Mouse (Mus musculus): Measurements from ENCODE around the gene Prss34. TPM values are rescaled to one million over a fixed set of nuclear protein-coding genes. Genes with fewer than 3 reads are reported as not detected.

The Prss34 gene
- polyA plus RNA-seq (2014; fragmentation: Illumina TruSeq; extraction: RNeasy Lipid Tissue Mini Kit (QIAGEN cat#74804); ENCODE audit: low replicate concordance), result not detected

DNA sequence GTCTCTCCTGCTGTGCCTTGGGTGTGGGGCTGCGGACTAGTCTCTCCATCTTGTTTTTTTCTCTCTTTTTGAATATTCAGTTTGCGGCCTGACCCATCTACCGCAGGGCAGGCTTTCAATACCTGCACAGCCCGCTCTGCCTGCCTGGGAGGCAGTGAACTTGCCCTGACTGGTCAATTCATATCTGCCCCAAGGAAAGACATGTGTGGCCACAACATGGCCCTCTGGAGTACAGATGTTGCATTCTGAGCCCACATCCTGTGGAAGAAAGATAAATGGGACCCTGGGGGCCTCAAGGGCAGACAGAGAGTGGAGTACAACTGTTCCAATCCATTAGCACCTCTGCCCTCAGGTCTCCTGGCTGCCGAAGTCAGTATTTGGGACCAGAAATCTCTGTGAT is at the start of gene Prss34:
Prss34 (plus strand) TSS at position 301 of the 400 bp plus-strand sequence.

DNA sequence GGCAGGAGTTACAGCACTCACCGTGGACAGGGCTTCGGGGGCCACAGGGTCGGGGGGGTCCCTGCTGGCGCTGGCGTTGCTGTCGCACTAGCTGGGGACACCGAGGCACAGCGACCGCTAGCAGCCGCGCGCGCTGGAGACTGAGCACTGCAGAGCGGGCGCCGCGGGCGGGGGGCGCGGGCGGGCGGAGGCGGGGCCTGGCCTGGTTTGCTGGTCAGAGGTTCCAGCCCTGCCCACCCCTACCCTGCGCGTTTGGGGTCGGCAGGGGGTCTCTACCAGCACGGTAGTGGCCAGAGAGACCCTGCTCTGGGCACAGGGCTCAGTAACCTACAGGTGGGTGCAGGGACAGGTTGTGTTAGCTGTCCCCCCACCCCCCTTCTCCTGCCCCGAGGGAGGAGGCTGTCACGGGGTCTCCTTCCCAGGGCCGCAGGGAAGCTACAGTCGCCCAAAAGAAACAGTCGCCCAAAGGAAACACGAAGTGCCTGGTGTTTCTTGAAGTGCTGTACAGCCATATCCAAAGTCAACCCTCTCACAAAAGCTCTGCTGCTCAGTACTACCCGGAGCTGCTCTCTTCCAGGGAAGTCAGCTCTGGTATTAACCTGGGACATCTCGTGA is 41.9 kb upstream of the Prss34 start, which contains the start of gene Baiap3:
Baiap3 (minus strand) TSS at position 225 of the 615 bp plus-strand sequence.

GRCm38 (mm10) chr17:25274571-25275346 is 23.4 kb upstream of the Prss34 start, which contains the start of gene Ube2i:
Gene Ube2i (minus strand): TSS chr17:25274622.

DNA sequence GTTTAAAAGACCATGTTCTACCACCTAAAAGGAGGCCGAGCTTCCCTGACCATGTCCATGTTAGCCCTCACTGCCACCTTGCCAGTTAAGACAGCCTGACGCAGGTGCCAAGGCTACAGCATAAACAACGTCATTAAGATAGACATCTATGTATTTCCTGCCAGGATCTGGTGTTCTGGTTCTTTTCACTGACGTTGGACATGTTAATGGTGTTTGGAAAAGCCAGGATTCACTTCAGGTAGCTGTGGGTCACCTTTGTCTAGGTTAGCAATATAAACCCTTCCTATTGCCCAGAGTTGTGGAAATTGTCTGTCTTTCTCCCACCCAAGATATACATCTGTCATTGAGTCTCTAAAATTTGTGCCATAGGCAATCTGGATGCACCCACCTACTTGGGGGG is 10.2 kb downstream of the Prss34 start, which contains the start of gene Prss28:
Prss28 (plus strand) TSS at position 301 of the 400 bp plus-strand sequence.

GRCm38 (mm10) chr17:25318354-25318753 is 20.2 kb downstream of the Prss34 start, which contains the start of gene Prss29:
Gene Prss29 (plus strand): TSS chr17:25318654.

DNA sequence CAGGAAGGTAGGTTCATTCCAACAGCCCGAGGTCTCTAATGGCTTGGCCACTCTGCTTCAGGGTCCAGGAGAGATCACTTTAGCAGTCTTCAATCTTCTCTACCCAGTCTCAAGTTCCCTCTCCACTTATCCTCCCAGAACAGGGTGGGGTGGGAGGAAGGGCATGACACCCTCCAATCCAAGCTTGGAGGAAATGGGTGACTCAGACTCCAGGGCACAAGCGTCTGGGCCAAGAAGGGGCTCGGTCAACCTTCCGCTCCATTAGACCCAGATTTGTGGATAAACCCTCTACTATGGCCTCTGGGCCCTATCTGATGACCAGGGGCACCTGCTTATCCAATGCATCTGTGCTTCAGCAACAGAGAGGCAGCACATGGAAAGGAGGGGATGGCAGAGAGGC is 47.3 kb downstream of the Prss34 start, which contains the start of gene Tpsab1:
Tpsab1 (minus strand) TSS at position 101 of the 400 bp plus-strand sequence.

Other genes starting within 250 kb of the Prss34 start
- 2.1 TPM for gene Tmem204, start 214.8 kb upstream of the Prss34 start, polyA plus RNA-seq (2014; fragmentation: Illumina TruSeq; extraction: RNeasy Lipid Tissue Mini Kit (QIAGEN cat#74804); ENCODE audit: low replicate concordance)
- gene Telo2, start 182.4 kb upstream of the Prss34 start, polyA plus RNA-seq (2014; fragmentation: Illumina TruSeq; extraction: RNeasy Lipid Tissue Mini Kit (QIAGEN cat#74804); ENCODE audit: low replicate concordance), result 0.11 TPM
- gene Ptx4, start 177.6 kb upstream of the Prss34 start, polyA plus RNA-seq (2014; fragmentation: Illumina TruSeq; extraction: RNeasy Lipid Tissue Mini Kit (QIAGEN cat#74804); ENCODE audit: low replicate concordance), result not detected
- 2.5 TPM for gene Clcn7, start 165.0 kb upstream of the Prss34 start, polyA plus RNA-seq (2014; fragmentation: Illumina TruSeq; extraction: RNeasy Lipid Tissue Mini Kit (QIAGEN cat#74804); ENCODE audit: low replicate concordance)
- gene Ccdc154, start 135.9 kb upstream of the Prss34 start, polyA plus RNA-seq (2014; fragmentation: Illumina TruSeq; extraction: RNeasy Lipid Tissue Mini Kit (QIAGEN cat#74804); ENCODE audit: low replicate concordance), result not detected
- gene Gm38655, start 122.9 kb upstream of the Prss34 start, polyA plus RNA-seq (2014; fragmentation: Illumina TruSeq; extraction: RNeasy Lipid Tissue Mini Kit (QIAGEN cat#74804); ENCODE audit: low replicate concordance), result not detected
- gene BC003965, start 113.8 kb upstream of the Prss34 start, polyA plus RNA-seq (2014; fragmentation: Illumina TruSeq; extraction: RNeasy Lipid Tissue Mini Kit (QIAGEN cat#74804); ENCODE audit: low replicate concordance), result 14.3 TPM
- 19.8 TPM for gene Unkl, start 110.0 kb upstream of the Prss34 start, polyA plus RNA-seq (2014; fragmentation: Illumina TruSeq; extraction: RNeasy Lipid Tissue Mini Kit (QIAGEN cat#74804); ENCODE audit: low replicate concordance)
- gene Gnptg, start 58.3 kb upstream of the Prss34 start, polyA plus RNA-seq (2014; fragmentation: Illumina TruSeq; extraction: RNeasy Lipid Tissue Mini Kit (QIAGEN cat#74804); ENCODE audit: low replicate concordance), result 8.7 TPM
- gene Tsr3, start 58.2 kb upstream of the Prss34 start, polyA plus RNA-seq (2014; fragmentation: Illumina TruSeq; extraction: RNeasy Lipid Tissue Mini Kit (QIAGEN cat#74804); ENCODE audit: low replicate concordance), result 2.1 TPM
- gene Baiap3, start 42.0 kb upstream of the Prss34 start, polyA plus RNA-seq (2014; fragmentation: Illumina TruSeq; extraction: RNeasy Lipid Tissue Mini Kit (QIAGEN cat#74804); ENCODE audit: low replicate concordance), result 0.33 TPM
- gene Ube2i, start 23.8 kb upstream of the Prss34 start, polyA plus RNA-seq (2014; fragmentation: Illumina TruSeq; extraction: RNeasy Lipid Tissue Mini Kit (QIAGEN cat#74804); ENCODE audit: low replicate concordance), result 184 TPM
- not detected for gene Prss28, start 10.3 kb downstream of the Prss34 start, polyA plus RNA-seq (2014; fragmentation: Illumina TruSeq; extraction: RNeasy Lipid Tissue Mini Kit (QIAGEN cat#74804); ENCODE audit: low replicate concordance)
- not detected for gene Prss29, start 20.3 kb downstream of the Prss34 start, polyA plus RNA-seq (2014; fragmentation: Illumina TruSeq; extraction: RNeasy Lipid Tissue Mini Kit (QIAGEN cat#74804); ENCODE audit: low replicate concordance)
- gene Tpsab1, start 47.2 kb downstream of the Prss34 start, polyA plus RNA-seq (2014; fragmentation: Illumina TruSeq; extraction: RNeasy Lipid Tissue Mini Kit (QIAGEN cat#74804); ENCODE audit: low replicate concordance), result not detected
- gene Tpsb2, start 67.9 kb downstream of the Prss34 start, polyA plus RNA-seq (2014; fragmentation: Illumina TruSeq; extraction: RNeasy Lipid Tissue Mini Kit (QIAGEN cat#74804); ENCODE audit: low replicate concordance), result not detected
- 1.7 TPM for gene Tpsg1, start 70.9 kb downstream of the Prss34 start, polyA plus RNA-seq (2014; fragmentation: Illumina TruSeq; extraction: RNeasy Lipid Tissue Mini Kit (QIAGEN cat#74804); ENCODE audit: low replicate concordance)
- 0.78 TPM for gene Cacna1h, start 135.4 kb downstream of the Prss34 start, polyA plus RNA-seq (2014; fragmentation: Illumina TruSeq; extraction: RNeasy Lipid Tissue Mini Kit (QIAGEN cat#74804); ENCODE audit: low replicate concordance)
- not detected for gene Tekt4, start 156.2 kb downstream of the Prss34 start, polyA plus RNA-seq (2014; fragmentation: Illumina TruSeq; extraction: RNeasy Lipid Tissue Mini Kit (QIAGEN cat#74804); ENCODE audit: low replicate concordance)
- not detected for gene Sstr5, start 198.9 kb downstream of the Prss34 start, polyA plus RNA-seq (2014; fragmentation: Illumina TruSeq; extraction: RNeasy Lipid Tissue Mini Kit (QIAGEN cat#74804); ENCODE audit: low replicate concordance)

All from small intestine, adult 10 weeks (tissue).